Mouse (Mus musculus) heart, postnatal 14 days (tissue): ENCODE data around the gene Tmc1. TPM values are rescaled to one million over a fixed set of nuclear protein-coding genes. Genes with fewer than 3 reads are reported as not detected.

Experiments
- DNase-seq, 2 experiments: peaks; one replicate each; pipeline ENCODE4 v3.0.0; 2021 to 2022
- intact Hi-C: fragments of 180-260 bp; cut with DNase I; formaldehyde crosslinking; loops from one replicate; pipeline ENCODE4 v1.15.1; 2025
- total RNA-seq, 2 experiments: library from RNA; stranded (reverse); gene quantifications; 2 replicates each; pipeline ENCODE4 v1.2.3; 2021

Gene Tmc1
- total RNA-seq, 2 experiments from 2014 or later, result not detected

- intact Hi-C loops, result no loop called here
- DNase-seq, result no peak
Measured at GRCm38 (mm10) chr19:20834895-20835294, 119.1 kb downstream of the Tmc1 start.

GRCm38 (mm10) chr19:20799460-20799859, 154.5 kb downstream of the Tmc1 start:
- DNase-seq, result no peak
- intact Hi-C loops, result loop anchor here (5.0 kb wide), 1 partner anchor 573 kb away; no protein-coding TSS in a partner anchor

- DNase-seq, result no peak
Measured at GRCm38 (mm10) chr19:20797558-20798101, 156.4 kb downstream of the Tmc1 start.

GRCm38 (mm10) chr19:20796001-20796400, 158.0 kb downstream of the Tmc1 start:
- intact Hi-C loops, result loop anchor here (2.0 to 5.0 kb wide), 2 partner anchors 576 to 767 kb away; no protein-coding TSS in a partner anchor
- DNase-seq, result no peak

More at GRCm38 (mm10) chr19:20797558-20798101, 156.4 kb downstream of the Tmc1 start:
- intact Hi-C loops, result loop anchor here (2.0 to 5.0 kb wide), 2 partner anchors 575 to 765 kb away; no protein-coding TSS in a partner anchor

- intact Hi-C loops, result loop anchor here (5.0 kb wide), 2 partner anchors 577 to 657 kb away; no protein-coding TSS in a partner anchor
- no peak for DNase-seq
Measured at GRCm38 (mm10) chr19:20794999-20795398, 159.0 kb downstream of the Tmc1 start.

- intact Hi-C loops, result loop anchor here (5.0 kb wide), 1 partner anchor 659 kb away; no protein-coding TSS in a partner anchor
- no peak for DNase-seq
Measured at GRCm38 (mm10) chr19:20792811-20793210, 161.2 kb downstream of the Tmc1 start.

GRCm38 (mm10) chr19:20787289-20787688, 166.7 kb downstream of the Tmc1 start:
- no peak for DNase-seq
- intact Hi-C loops, result no loop called here

- no peak for DNase-seq
- intact Hi-C loops, result no loop called here
Measured at GRCm38 (mm10) chr19:20775681-20776080, 178.3 kb downstream of the Tmc1 start.

GRCm38 (mm10) chr19:20773941-20774340, 180.1 kb downstream of the Tmc1 start:
- DNase-seq, result no peak
- intact Hi-C loops, result no loop called here

GRCm38 (mm10) chr19:20764214-20764613, 189.8 kb downstream of the Tmc1 start:
- peak in 1 of 2 experiments; percentile 36 for DNase-seq
- intact Hi-C loops, result loop anchor here (10.0 kb wide), 2 partner anchors 319 to 399 kb away; no protein-coding TSS in a partner anchor

- no peak for DNase-seq
Measured at GRCm38 (mm10) chr19:20761675-20762426, 192.2 kb downstream of the Tmc1 start.

GRCm38 (mm10) chr19:20761119-20761518, 192.9 kb downstream of the Tmc1 start:
- DNase-seq, result no peak
- intact Hi-C loops, result loop anchor here (10.0 kb wide), 2 partner anchors 316 to 396 kb away; no protein-coding TSS in a partner anchor

More at GRCm38 (mm10) chr19:20761675-20762426, 192.2 kb downstream of the Tmc1 start:
- intact Hi-C loops, result loop anchor here (10.0 kb wide), 2 partner anchors 317 to 397 kb away; no protein-coding TSS in a partner anchor

GRCm38 (mm10) chr19:20744630-20745029, 209.4 kb downstream of the Tmc1 start:
- intact Hi-C loops, result no loop called here
- no peak for DNase-seq

Other genes starting within 250 kb of the Tmc1 start
- under 1 TPM; 0.27 to 0.79 TPM for gene Aldh1a7, start 226.6 kb downstream of the Tmc1 start, total RNA-seq